Mouse (Mus musculus): ENCODE data around the gene Cngb1. TPM values are rescaled to one million over a fixed set of nuclear protein-coding genes. Genes with fewer than 3 reads are reported as not detected.

Gene Cngb1
- polyA plus RNA-seq, 1 experiment from 2014 or later = not detected

DNA sequence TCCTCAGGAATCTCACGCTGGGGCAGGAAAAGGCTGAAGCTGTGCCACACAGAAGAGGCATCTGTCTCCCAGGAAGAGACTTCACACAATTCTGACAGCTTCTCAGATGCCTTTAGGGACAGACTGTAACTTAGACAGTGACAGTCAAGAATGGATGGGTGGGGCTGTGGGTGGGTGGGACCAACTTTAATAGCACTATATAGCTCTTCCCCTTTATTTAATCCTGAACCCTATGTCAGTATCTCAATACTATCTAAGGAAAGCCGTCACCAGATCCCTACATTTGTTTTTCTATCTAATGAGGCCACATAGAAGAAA is 79.3 kb downstream of the Cngb1 start:
- 33% methylated on average over 2 of the region's 2 CpGs for WGBS
- no peak for DNase-seq (ENCODE audit: low spot score)

DNA sequence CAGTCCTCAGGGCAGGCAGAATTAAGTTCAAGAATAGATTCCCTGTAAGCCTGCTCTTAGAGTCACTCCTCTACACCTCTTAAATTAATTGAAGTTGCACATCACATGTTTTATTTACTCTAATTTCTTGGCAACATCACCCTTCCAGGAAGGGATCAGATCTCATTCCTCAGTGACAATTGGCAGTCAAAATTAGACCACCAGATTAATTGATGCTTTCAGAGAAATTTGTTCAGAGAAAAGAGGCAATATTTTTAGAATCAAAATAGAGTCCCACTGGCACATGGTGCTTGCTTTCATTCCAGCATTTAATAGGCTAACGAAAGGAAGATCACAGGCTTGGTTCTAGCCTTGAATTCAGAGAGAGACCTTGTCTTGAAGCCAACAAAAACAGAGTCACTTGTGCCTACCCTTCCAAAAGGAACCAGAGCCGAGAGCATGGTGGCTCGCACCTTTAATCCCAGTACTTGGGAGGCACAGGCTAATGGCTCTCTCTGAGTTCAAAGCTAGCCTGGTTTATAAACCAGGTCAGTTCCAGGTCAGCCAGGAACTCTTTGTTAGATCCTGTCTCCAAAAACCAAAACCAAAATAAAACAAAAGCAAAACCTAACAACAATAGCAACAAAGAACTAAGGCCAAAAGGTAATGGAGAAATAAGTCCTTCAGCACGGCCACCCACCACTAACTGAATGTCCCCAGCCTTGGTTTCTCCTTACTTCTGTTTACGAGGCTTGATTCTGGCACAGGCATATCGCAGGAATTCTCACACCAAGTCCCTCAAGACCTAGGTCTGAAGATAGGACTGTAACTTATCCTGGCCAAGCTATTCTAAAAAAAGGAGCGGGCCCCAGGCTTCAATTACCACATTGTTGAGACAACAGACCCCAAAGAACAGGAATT is 79.9 kb downstream of the Cngb1 start:
- WGBS = 51% methylated on average over 7 of the region's 7 CpGs
- Histone ChIP-seq H3K9me3 (no peaks in the 10 kb centered on the region), H3K27ac (replicated peaks) (no peak overlapping the region), H3K27me3 (replicated peaks; ENCODE audit: low read depth, poor library complexity, severe bottlenecking) (no peaks in the 10 kb centered on the region), H3K36me3 (replicated peaks) (no peaks in the 10 kb centered on the region), H3K4me1 (peaks cover 13% of the 10 kb centered on the region), H3K4me3 (no peak overlapping the region)
- no peak for DNase-seq (ENCODE audit: low spot score)

More for the DNA sequence above, 79.3 kb downstream of the Cngb1 start:
- H3K4me1 ChIP-seq = peaks cover 13% of the 10 kb centered on the region
- H3K4me3 ChIP-seq = no peak overlapping the region
- no peak overlapping the region for H3K27ac ChIP-seq (replicated peaks)
- H3K9me3 ChIP-seq = no peaks in the 10 kb centered on the region
- H3K27me3 ChIP-seq (replicated peaks; ENCODE audit: low read depth, poor library complexity, severe bottlenecking) = no peaks in the 10 kb centered on the region
- H3K36me3 ChIP-seq (replicated peaks) = no peaks in the 10 kb centered on the region

DNA sequence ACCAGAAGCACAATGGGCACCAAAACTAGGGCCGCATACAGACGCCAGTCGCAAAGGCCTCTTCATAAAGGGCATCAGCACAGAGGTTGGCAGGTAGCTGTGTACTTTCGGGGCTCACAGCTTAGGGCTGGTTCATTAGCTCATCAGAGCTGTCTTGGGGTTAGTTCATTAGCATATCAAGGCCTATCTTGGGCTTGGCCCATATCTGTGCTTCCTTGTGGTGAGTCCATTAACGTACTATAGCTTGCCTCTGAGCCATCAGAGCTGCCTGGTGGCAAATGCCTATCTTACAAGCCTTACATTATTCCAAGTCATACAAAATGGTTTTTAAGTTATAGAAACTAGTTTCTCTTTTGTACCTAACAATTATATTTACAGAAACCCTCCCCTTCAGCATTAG is 82.4 kb downstream of the Cngb1 start:
- Histone ChIP-seq H3K36me3 (replicated peaks) (no peaks in the 10 kb centered on the region), H3K9me3 (no peaks in the 10 kb centered on the region), H3K27ac (replicated peaks) (no peak overlapping the region), H3K27me3 (replicated peaks; ENCODE audit: low read depth, poor library complexity, severe bottlenecking) (no peaks in the 10 kb centered on the region), H3K4me1 (peaks cover 24% of the 10 kb centered on the region), H3K4me3 (no peak overlapping the region)
- 91% methylated on average over 5 of the region's 5 CpGs for WGBS
- DNase-seq (ENCODE audit: low spot score) = no peak

GRCm38 (mm10) chr8:95221045-95221444 is 85.3 kb downstream of the Cngb1 start:
- H3K27ac ChIP-seq (replicated peaks) = no peak overlapping the region
- no peaks in the 10 kb centered on the region for H3K36me3 ChIP-seq (replicated peaks)
- no peak overlapping the region for H3K4me3 ChIP-seq
- H3K27me3 ChIP-seq (replicated peaks; ENCODE audit: low read depth, poor library complexity, severe bottlenecking) = no peaks in the 10 kb centered on the region
- H3K4me1 ChIP-seq = peaks cover 13% of the 10 kb centered on the region
- no peaks in the 10 kb centered on the region for H3K9me3 ChIP-seq
- 38% methylated on average over 2 of the region's 2 CpGs for WGBS
- DNase-seq (ENCODE audit: low spot score) = no peak

GRCm38 (mm10) chr8:95220571-95220998 is 85.8 kb downstream of the Cngb1 start:
- 47% methylated on average over 7 of the region's 7 CpGs for WGBS
- peak; percentile 15 for DNase-seq (ENCODE audit: low spot score)

GRCm38 (mm10) chr8:95219623-95220022 is 86.8 kb downstream of the Cngb1 start:
- Histone ChIP-seq H3K36me3 (replicated peaks) (no peaks in the 10 kb centered on the region), H3K4me1 (peaks cover 11% of the 10 kb centered on the region), H3K4me3 (no peak overlapping the region), H3K27me3 (replicated peaks; ENCODE audit: low read depth, poor library complexity, severe bottlenecking) (no peaks in the 10 kb centered on the region), H3K27ac (replicated peaks) (no peak overlapping the region), H3K9me3 (no peaks in the 10 kb centered on the region)
- 89% methylated on average over 8 of the region's 8 CpGs for WGBS
- no peak for DNase-seq (ENCODE audit: low spot score)

More at GRCm38 (mm10) chr8:95220571-95220998, 85.8 kb downstream of the Cngb1 start:
- H3K36me3 ChIP-seq (replicated peaks) = no peaks in the 10 kb centered on the region
- no peaks in the 10 kb centered on the region for H3K9me3 ChIP-seq
- H3K4me3 ChIP-seq = no peak overlapping the region
- H3K4me1 ChIP-seq = peaks cover 11% of the 10 kb centered on the region
- no peaks in the 10 kb centered on the region for H3K27me3 ChIP-seq (replicated peaks; ENCODE audit: low read depth, poor library complexity, severe bottlenecking)
- H3K27ac ChIP-seq (replicated peaks) = peak overlapping the region; percentile 35; the same call in 1 of the 2 replicates

DNA sequence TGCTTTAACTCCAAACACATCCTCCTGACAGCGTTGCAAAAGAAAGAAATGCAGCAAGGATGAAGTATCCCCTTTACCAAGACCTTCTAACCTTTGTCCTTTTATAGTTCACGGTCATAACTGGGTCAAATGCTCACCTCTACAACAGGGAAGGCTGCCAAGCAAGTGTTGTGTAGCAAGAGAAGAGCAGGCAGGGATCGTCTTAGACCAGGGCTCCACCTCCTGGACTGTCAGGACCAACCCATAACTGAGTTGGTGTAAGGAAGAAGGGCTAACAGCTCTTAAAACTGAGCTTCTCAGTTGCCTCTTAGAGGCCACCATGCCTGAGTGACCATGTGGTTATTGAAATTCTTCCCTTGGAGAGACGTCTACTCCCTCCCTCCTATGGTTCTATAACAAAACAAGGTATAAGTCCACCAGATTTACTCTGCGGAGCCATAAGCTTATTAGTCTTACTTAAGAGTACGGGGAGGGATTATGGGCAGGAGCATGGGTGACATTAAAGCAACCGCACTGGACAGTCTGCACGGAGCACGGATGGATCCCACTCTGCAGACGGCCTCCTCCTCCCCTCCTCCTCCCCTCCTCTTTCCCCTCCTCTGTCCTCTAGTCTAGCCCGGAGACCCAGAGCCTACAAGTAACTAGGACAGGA is 90.5 kb downstream of the Cngb1 start:
- 80% methylated on average over 11 of the region's 11 CpGs for WGBS
- Histone ChIP-seq H3K27me3 (replicated peaks; ENCODE audit: low read depth, poor library complexity, severe bottlenecking) (no peaks in the 10 kb centered on the region), H3K36me3 (replicated peaks) (no peaks in the 10 kb centered on the region), H3K9me3 (no peaks in the 10 kb centered on the region), H3K4me1 (peaks cover 5% of the 10 kb centered on the region), H3K4me3 (no peak overlapping the region), H3K27ac (replicated peaks) (no peak overlapping the region)
- no peak for DNase-seq (ENCODE audit: low spot score)

GRCm38 (mm10) chr8:95209924-95210323 is 96.5 kb downstream of the Cngb1 start:
- no peak for DNase-seq (ENCODE audit: low spot score)
- H3K27me3 ChIP-seq (replicated peaks; ENCODE audit: low read depth, poor library complexity, severe bottlenecking) = no peaks in the 10 kb centered on the region
- H3K9me3 ChIP-seq = no peaks in the 10 kb centered on the region
- WGBS = 85% methylated on average over 11 of the region's 11 CpGs
- no peaks in the 10 kb centered on the region for H3K4me1 ChIP-seq
- no peak overlapping the region for H3K27ac ChIP-seq (replicated peaks)
- no peak overlapping the region for H3K4me3 ChIP-seq
- H3K36me3 ChIP-seq (replicated peaks) = no peaks in the 10 kb centered on the region

- Histone ChIP-seq H3K4me1 (peaks cover 10% of the 10 kb centered on the region), H3K9me3 (no peaks in the 10 kb centered on the region), H3K27me3 (replicated peaks; ENCODE audit: low read depth, poor library complexity, severe bottlenecking) (no peaks in the 10 kb centered on the region), H3K36me3 (replicated peaks) (no peaks in the 10 kb centered on the region), H3K4me3 (no peak overlapping the region), H3K27ac (replicated peaks) (no peak overlapping the region)
- 49% methylated on average over 8 of the region's 8 CpGs for WGBS
- no peak for DNase-seq (ENCODE audit: low spot score)
Measured at GRCm38 (mm10) chr8:95205946-95206345, 100.4 kb downstream of the Cngb1 start.

- DNase-seq (ENCODE audit: low spot score) = peak; percentile 82
- Histone ChIP-seq H3K27me3 (replicated peaks; ENCODE audit: low read depth, poor library complexity, severe bottlenecking) (no peaks in the 10 kb centered on the region), H3K4me1 (peaks cover 10% of the 10 kb centered on the region), H3K9me3 (no peaks in the 10 kb centered on the region), H3K4me3 (no peak overlapping the region), H3K36me3 (replicated peaks) (no peaks in the 10 kb centered on the region), H3K27ac (replicated peaks) (no peak overlapping the region)
- 19% methylated on average over 10 of the region's 10 CpGs for WGBS
Measured at GRCm38 (mm10) chr8:95204039-95204380, 102.4 kb downstream of the Cngb1 start.

- peaks cover 10% of the 10 kb centered on the region for H3K4me1 ChIP-seq
- no peaks in the 10 kb centered on the region for H3K9me3 ChIP-seq
- H3K27me3 ChIP-seq (replicated peaks; ENCODE audit: low read depth, poor library complexity, severe bottlenecking) = no peaks in the 10 kb centered on the region
- no peak for DNase-seq (ENCODE audit: low spot score)
- no peaks in the 10 kb centered on the region for H3K36me3 ChIP-seq (replicated peaks)
- H3K4me3 ChIP-seq = no peak overlapping the region
- no peak overlapping the region for H3K27ac ChIP-seq (replicated peaks)
- WGBS = 55% methylated on average over 9 of the region's 9 CpGs
Measured at GRCm38 (mm10) chr8:95203326-95204038, 102.9 kb downstream of the Cngb1 start.

GRCm38 (mm10) chr8:95202649-95203275 is 103.6 kb downstream of the Cngb1 start, which contains the start of gene Kifc3:
TSS of gene Kifc3 (minus strand) at chr8:95202812.
- Histone ChIP-seq H3K27me3 (replicated peaks; ENCODE audit: low read depth, poor library complexity, severe bottlenecking) (no peaks in the 10 kb centered on the region), H3K4me1 (peaks cover 10% of the 10 kb centered on the region), H3K9me3 (no peaks in the 10 kb centered on the region), H3K36me3 (replicated peaks) (no peaks in the 10 kb centered on the region), H3K4me3 (no peak within 1 kb of the TSS), H3K27ac (replicated peaks) (0 out of 2 replicates have a peak within 1 kb of the TSS, but pooled peaks have one; percentile 30)
- WGBS = 55% methylated on average over 14 of the region's 14 CpGs
- DNase-seq (ENCODE audit: low spot score) = no peak
